Mouse (Mus musculus): ENCODE measurements around the gene Arhgap40. TPM values are rescaled to one million over a fixed set of nuclear protein-coding genes. Genes with fewer than 3 reads are reported as not detected.

Arhgap40 gene
- polyA plus RNA-seq, 1 experiment from 2014 or later: 0.37 TPM

DNA sequence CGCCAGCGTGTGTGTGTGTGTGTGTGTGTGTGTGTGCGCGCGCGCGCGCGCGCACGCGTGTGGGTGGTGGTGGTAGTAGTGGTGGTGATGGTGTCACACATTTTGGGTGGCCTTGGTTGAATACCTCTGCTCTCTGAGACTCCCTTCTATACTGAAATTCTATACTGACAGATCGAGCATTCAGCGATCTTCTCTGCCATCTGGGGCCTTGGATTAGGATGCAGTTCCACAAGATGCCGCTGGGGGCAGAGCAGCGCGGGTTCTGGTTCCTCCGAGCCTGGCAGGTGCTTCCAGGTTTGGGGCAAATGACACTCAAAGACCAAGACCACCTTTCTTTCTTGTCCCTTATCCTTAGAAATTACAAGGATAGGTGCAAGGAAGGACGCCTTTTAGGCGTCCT, 43.6 kb downstream of the Arhgap40 start:
- ATAC-seq (ENCODE audit: low FRiP score): peak; percentile 39
- peak overlapping the region; percentile 36; the same call in 1 of the 2 replicates for H3K27ac ChIP-seq (ENCODE audit: low read depth, low read length)
- peak overlapping the region; percentile 36 for H3K4me2 ChIP-seq (replicated peaks; ENCODE audit: low read depth, low read length)
- 1% methylated on average over 20 of the region's 20 CpGs for WGBS
- H3K9ac ChIP-seq (ENCODE audit: low read depth, low read length): no peak overlapping the region
- peak overlapping the region; percentile 20; the same call in 1 of the 2 replicates for H3K4me3 ChIP-seq (ENCODE audit: low read depth, low read length)
- no peaks in the 10 kb centered on the region for H3K36me3 ChIP-seq (ENCODE audit: control insufficient read depth, insufficient read depth, low read length)
- H3K9me3 ChIP-seq (ENCODE audit: control insufficient read depth, low read length): no peaks in the 10 kb centered on the region
- peak; percentile 89 for DNase-seq (ENCODE audit: low spot score)
- H3K27me3 ChIP-seq (ENCODE audit: control insufficient read depth, insufficient read depth, low read length): peaks cover 10% of the 10 kb centered on the region; the same call in 1 of the 2 replicates
- H3K4me1 ChIP-seq (replicated peaks; ENCODE audit: control insufficient read depth, insufficient read depth, low read length): peaks cover 7% of the 10 kb centered on the region; the same call in 1 of the 2 replicates

- no peaks in the 10 kb centered on the region for H3K36me3 ChIP-seq (ENCODE audit: control insufficient read depth, insufficient read depth, low read length)
- no peak overlapping the region for H3K4me2 ChIP-seq (replicated peaks; ENCODE audit: low read depth, low read length)
- no peaks in the 10 kb centered on the region for H3K9me3 ChIP-seq (ENCODE audit: control insufficient read depth, low read length)
- DNase-seq (ENCODE audit: low spot score) (peak; percentile 36), ATAC-seq (ENCODE audit: low FRiP score) (peak; percentile 53)
- H3K27me3 ChIP-seq (ENCODE audit: control insufficient read depth, insufficient read depth, low read length): peaks cover 10% of the 10 kb centered on the region; the same call in 1 of the 2 replicates
- WGBS: 8% methylated on average over 5 of the region's 5 CpGs
- peak overlapping the region; percentile 36; the same call in 1 of the 2 replicates for H3K27ac ChIP-seq (ENCODE audit: low read depth, low read length)
- H3K4me3 ChIP-seq (ENCODE audit: low read depth, low read length): no peak overlapping the region
- peaks cover 7% of the 10 kb centered on the region; the same call in 1 of the 2 replicates for H3K4me1 ChIP-seq (replicated peaks; ENCODE audit: control insufficient read depth, insufficient read depth, low read length)
- no peak overlapping the region for H3K9ac ChIP-seq (ENCODE audit: low read depth, low read length)
Measured at GRCm38 (mm10) chr2:158556750-158557149, 44.2 kb downstream of the Arhgap40 start.

- Histone ChIP-seq H3K27me3 (ENCODE audit: control insufficient read depth, insufficient read depth, low read length) (0 out of 2 replicates have a peak, but pooled peaks cover 3% of the 10 kb centered on the region), H3K4me3 (ENCODE audit: low read depth, low read length) (no peak overlapping the region), H3K36me3 (ENCODE audit: control insufficient read depth, insufficient read depth, low read length) (no peaks in the 10 kb centered on the region), H3K9me3 (ENCODE audit: control insufficient read depth, low read length) (no peaks in the 10 kb centered on the region), H3K9ac (ENCODE audit: low read depth, low read length) (no peak overlapping the region), H3K4me2 (replicated peaks; ENCODE audit: low read depth, low read length) (no peak overlapping the region), H3K27ac (ENCODE audit: low read depth, low read length) (no peak overlapping the region), H3K4me1 (replicated peaks; ENCODE audit: control insufficient read depth, insufficient read depth, low read length) (peaks cover 12% of the 10 kb centered on the region)
- ATAC-seq (ENCODE audit: low FRiP score) (no peak), DNase-seq (ENCODE audit: low spot score) (no peak)
- WGBS: 31% methylated on average over 6 of the region's 6 CpGs
Measured at GRCm38 (mm10) chr2:158559945-158560344, 47.3 kb downstream of the Arhgap40 start.

GRCm38 (mm10) chr2:158560801-158561200, 48.2 kb downstream of the Arhgap40 start:
- no peak overlapping the region for H3K9ac ChIP-seq (ENCODE audit: low read depth, low read length)

GRCm38 (mm10) chr2:158561371-158562144, 49.0 kb downstream of the Arhgap40 start:
- no peak overlapping the region for H3K9ac ChIP-seq (ENCODE audit: low read depth, low read length)
- WGBS: 50% methylated on average over 3 of the region's 3 CpGs
- H3K27me3 ChIP-seq (ENCODE audit: control insufficient read depth, insufficient read depth, low read length): no peaks in the 10 kb centered on the region; the same call in 1 of the 2 replicates
- ATAC-seq (ENCODE audit: low FRiP score): peak; percentile 44
- no peak overlapping the region for H3K4me3 ChIP-seq (ENCODE audit: low read depth, low read length)
- DNase-seq (ENCODE audit: low spot score): no peak
- no peaks in the 10 kb centered on the region for H3K9me3 ChIP-seq (ENCODE audit: control insufficient read depth, low read length)
- peak overlapping the region; percentile 56 for H3K27ac ChIP-seq (ENCODE audit: low read depth, low read length)
- no peak overlapping the region for H3K4me2 ChIP-seq (replicated peaks; ENCODE audit: low read depth, low read length)
- H3K36me3 ChIP-seq (ENCODE audit: control insufficient read depth, insufficient read depth, low read length): no peaks in the 10 kb centered on the region
- H3K4me1 ChIP-seq (replicated peaks; ENCODE audit: control insufficient read depth, insufficient read depth, low read length): peaks cover 6% of the 10 kb centered on the region

More at GRCm38 (mm10) chr2:158560801-158561200, 48.2 kb downstream of the Arhgap40 start:
- Histone ChIP-seq H3K27ac (ENCODE audit: low read depth, low read length) (peak overlapping the region; percentile 56), H3K27me3 (ENCODE audit: control insufficient read depth, insufficient read depth, low read length) (no peaks in the 10 kb centered on the region; the same call in 1 of the 2 replicates), H3K9me3 (ENCODE audit: control insufficient read depth, low read length) (no peaks in the 10 kb centered on the region), H3K36me3 (ENCODE audit: control insufficient read depth, insufficient read depth, low read length) (no peaks in the 10 kb centered on the region), H3K4me2 (replicated peaks; ENCODE audit: low read depth, low read length) (no peak overlapping the region), H3K4me3 (ENCODE audit: low read depth, low read length) (no peak overlapping the region), H3K4me1 (replicated peaks; ENCODE audit: control insufficient read depth, insufficient read depth, low read length) (peaks cover 9% of the 10 kb centered on the region)
- WGBS: 25% methylated on average over 9 of the region's 9 CpGs
- DNase-seq (ENCODE audit: low spot score) (no peak), ATAC-seq (ENCODE audit: low FRiP score) (no peak)

DNA sequence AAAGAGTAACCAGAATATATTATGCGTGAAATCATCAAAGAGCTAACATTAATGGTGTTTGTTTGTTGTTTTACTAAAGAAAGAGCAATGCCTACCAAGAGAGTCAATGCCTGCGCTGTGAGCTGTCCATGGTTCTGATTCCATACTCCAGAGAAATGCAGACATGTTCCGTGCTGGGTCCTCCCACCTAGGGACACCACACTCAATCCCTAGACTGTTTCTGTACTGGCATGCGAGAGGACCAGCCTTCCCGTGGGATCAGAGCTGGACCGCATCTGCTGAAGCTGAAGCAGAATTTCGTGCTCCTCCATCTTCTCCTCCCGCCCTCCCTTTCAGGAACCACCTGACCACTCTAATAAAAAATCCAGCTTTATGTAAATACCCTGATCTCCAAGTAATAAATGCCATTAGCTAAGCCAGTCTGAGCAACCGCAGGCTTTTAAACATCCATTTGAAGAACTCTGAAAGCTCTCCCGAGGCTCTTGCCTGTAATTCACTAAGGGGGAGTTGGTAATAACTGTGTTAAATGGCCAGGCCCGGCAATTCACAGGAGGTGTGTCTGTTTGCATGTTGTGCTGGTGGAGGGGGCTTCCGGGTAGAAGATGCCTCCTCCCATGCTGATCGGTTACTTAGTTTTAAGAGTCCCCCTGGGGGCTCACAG, 58.0 kb downstream of the Arhgap40 start:
- no peaks in the 10 kb centered on the region for H3K9me3 ChIP-seq (ENCODE audit: control insufficient read depth, low read length)
- peak; percentile 64 for DNase-seq (ENCODE audit: low spot score)
- WGBS: 27% methylated on average over 13 of the region's 13 CpGs
- H3K4me1 ChIP-seq (replicated peaks; ENCODE audit: control insufficient read depth, insufficient read depth, low read length): no peaks in the 10 kb centered on the region
- no peaks in the 10 kb centered on the region for H3K36me3 ChIP-seq (ENCODE audit: control insufficient read depth, insufficient read depth, low read length)
- H3K9ac ChIP-seq (ENCODE audit: low read depth, low read length): no peak overlapping the region
- no peaks in the 10 kb centered on the region; the same call in 1 of the 2 replicates for H3K27me3 ChIP-seq (ENCODE audit: control insufficient read depth, insufficient read depth, low read length)
- no peak overlapping the region for H3K4me2 ChIP-seq (replicated peaks; ENCODE audit: low read depth, low read length)
- ATAC-seq (ENCODE audit: low FRiP score): no peak
- no peak overlapping the region for H3K4me3 ChIP-seq (ENCODE audit: low read depth, low read length)
- H3K27ac ChIP-seq (ENCODE audit: low read depth, low read length): no peak overlapping the region

DNA sequence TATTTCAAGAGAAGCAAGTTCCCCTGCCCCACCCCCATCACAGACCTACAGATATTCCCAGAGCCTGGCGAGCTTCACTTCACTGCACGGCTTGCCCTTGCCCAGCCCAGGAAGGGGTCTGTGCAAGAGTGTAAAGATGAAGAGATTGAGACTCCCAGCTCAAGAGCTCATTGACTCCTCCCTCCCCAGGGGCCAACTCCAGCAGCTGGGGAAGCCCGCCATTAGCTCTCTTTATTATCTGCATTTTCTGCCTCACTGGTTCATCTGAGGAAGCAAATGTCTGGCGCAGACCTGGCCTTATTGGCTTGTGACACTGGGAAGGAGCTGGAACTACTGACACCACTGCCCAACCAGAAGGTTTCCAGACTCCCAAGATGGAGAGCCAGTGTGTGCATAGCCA, 67.4 kb downstream of the Arhgap40 start:
- ATAC-seq (ENCODE audit: low FRiP score) (peak; percentile 70), DNase-seq (ENCODE audit: low spot score) (peak; percentile 40)
- Histone ChIP-seq H3K4me3 (ENCODE audit: low read depth, low read length) (no peak overlapping the region), H3K36me3 (ENCODE audit: control insufficient read depth, insufficient read depth, low read length) (no peaks in the 10 kb centered on the region), H3K9me3 (ENCODE audit: control insufficient read depth, low read length) (no peaks in the 10 kb centered on the region), H3K4me2 (replicated peaks; ENCODE audit: low read depth, low read length) (no peak overlapping the region), H3K27me3 (ENCODE audit: control insufficient read depth, insufficient read depth, low read length) (no peaks in the 10 kb centered on the region), H3K4me1 (replicated peaks; ENCODE audit: control insufficient read depth, insufficient read depth, low read length) (no peaks in the 10 kb centered on the region), H3K9ac (ENCODE audit: low read depth, low read length) (no peak overlapping the region), H3K27ac (ENCODE audit: low read depth, low read length) (0 out of 2 replicates have a peak overlapping the region, but pooled peaks have one; percentile 2)
- WGBS: 51% methylated on average over 4 of the region's 4 CpGs

GRCm38 (mm10) chr2:158584621-158585358, 72.2 kb downstream of the Arhgap40 start:
- Histone ChIP-seq H3K27ac (ENCODE audit: low read depth, low read length) (no peak overlapping the region), H3K4me2 (replicated peaks; ENCODE audit: low read depth, low read length) (no peak overlapping the region), H3K36me3 (ENCODE audit: control insufficient read depth, insufficient read depth, low read length) (no peaks in the 10 kb centered on the region), H3K9ac (ENCODE audit: low read depth, low read length) (no peak overlapping the region), H3K4me3 (ENCODE audit: low read depth, low read length) (no peak overlapping the region), H3K4me1 (replicated peaks; ENCODE audit: control insufficient read depth, insufficient read depth, low read length) (no peaks in the 10 kb centered on the region), H3K9me3 (ENCODE audit: control insufficient read depth, low read length) (no peaks in the 10 kb centered on the region), H3K27me3 (ENCODE audit: control insufficient read depth, insufficient read depth, low read length) (no peaks in the 10 kb centered on the region)
- peak; percentile 54 for DNase-seq (ENCODE audit: low spot score)
- 13% methylated on average over 12 of the region's 12 CpGs for WGBS
- ATAC-seq (ENCODE audit: low FRiP score): peak; percentile 38; the same call in 1 of the 2 replicates
